Mouse (Mus musculus): ENCODE measurements around the gene Cwc25. TPM values are rescaled to one million over a fixed set of nuclear protein-coding genes. Genes with fewer than 3 reads are reported as not detected.
A peak's percentile ranks its signal among the peaks of the same experiment; 100 is the strongest.
"Not testable (repeated sequence)": the region's sequence is repeated elsewhere in the genome, so short reads cannot be mapped to it uniquely, and the experiment has no call there.

Gene Cwc25
- polyA plus RNA-seq, 1 experiment from 2014 or later: 23.3 TPM

- Histone ChIP-seq H3K4me1 (peaks cover 42% of the 10 kb centered on the region), H3K4me2 (no peak overlapping the region), H3K36me3 (0 out of 2 replicates have a peak, but pooled peaks cover 5% of the 10 kb centered on the region), H3K4me3 (no peak overlapping the region), H3K27me3 (no peaks in the 10 kb centered on the region), H3K27ac (no peak overlapping the region), H3K9ac (no peak overlapping the region), H3K9me3 (no peaks in the 10 kb centered on the region)
- no peak for ATAC-seq (ENCODE audit: insufficient number of reproducible peaks, insufficient read depth, low FRiP score, low TSS enrichment, low read depth)
- 84% methylated on average over 3 of the region's 3 CpGs for WGBS
Measured at GRCm38 (mm10) chr11:97739155-97739554, 27.2 kb downstream of the Cwc25 start.

- 0 out of 2 replicates have a peak, but pooled peaks cover 5% of the 10 kb centered on the region for H3K36me3 ChIP-seq
- no peak overlapping the region for H3K27ac ChIP-seq
- H3K27me3 ChIP-seq: no peaks in the 10 kb centered on the region
- H3K4me2 ChIP-seq: no peak overlapping the region
- 64% methylated on average over 6 of the region's 6 CpGs for WGBS
- no peaks in the 10 kb centered on the region for H3K9me3 ChIP-seq
- H3K9ac ChIP-seq: no peak overlapping the region
- ATAC-seq (ENCODE audit: insufficient number of reproducible peaks, insufficient read depth, low FRiP score, low TSS enrichment, low read depth): no peak
- no peak overlapping the region for H3K4me3 ChIP-seq
- peaks cover 46% of the 10 kb centered on the region for H3K4me1 ChIP-seq
Measured at GRCm38 (mm10) chr11:97738703-97739102, 27.7 kb downstream of the Cwc25 start.

DNA sequence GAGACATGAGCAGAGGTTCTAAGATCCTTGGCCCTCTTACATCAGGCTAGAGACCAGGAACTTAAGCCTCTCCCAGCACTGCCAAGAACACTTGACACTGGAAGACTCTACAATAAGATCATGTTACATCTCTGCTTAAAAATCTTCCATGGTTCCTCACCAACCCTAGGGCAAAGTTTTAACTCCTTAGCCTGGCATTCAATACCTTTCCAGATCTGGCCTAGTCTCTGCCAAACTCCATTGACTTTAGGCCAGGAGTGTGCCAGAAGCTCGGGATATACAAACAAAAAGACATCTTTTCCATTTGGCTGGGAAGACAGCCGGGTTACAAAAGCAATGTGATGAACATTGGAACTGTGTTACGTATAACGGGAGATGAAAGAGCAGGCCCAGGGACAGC, 28.8 kb downstream of the Cwc25 start:
- H3K9ac ChIP-seq: no peak overlapping the region
- H3K36me3 ChIP-seq: peaks cover 5% of the 10 kb centered on the region
- no peak overlapping the region for H3K4me2 ChIP-seq
- peaks cover 40% of the 10 kb centered on the region for H3K4me1 ChIP-seq
- H3K27ac ChIP-seq: peak overlapping the region; percentile 44; the same call in 1 of the 2 replicates
- no peak for ATAC-seq (ENCODE audit: insufficient number of reproducible peaks, insufficient read depth, low FRiP score, low TSS enrichment, low read depth)
- no peaks in the 10 kb centered on the region for H3K27me3 ChIP-seq
- no peaks in the 10 kb centered on the region for H3K9me3 ChIP-seq
- 41% methylated on average over 4 of the region's 4 CpGs for WGBS
- no peak overlapping the region for H3K4me3 ChIP-seq

DNA sequence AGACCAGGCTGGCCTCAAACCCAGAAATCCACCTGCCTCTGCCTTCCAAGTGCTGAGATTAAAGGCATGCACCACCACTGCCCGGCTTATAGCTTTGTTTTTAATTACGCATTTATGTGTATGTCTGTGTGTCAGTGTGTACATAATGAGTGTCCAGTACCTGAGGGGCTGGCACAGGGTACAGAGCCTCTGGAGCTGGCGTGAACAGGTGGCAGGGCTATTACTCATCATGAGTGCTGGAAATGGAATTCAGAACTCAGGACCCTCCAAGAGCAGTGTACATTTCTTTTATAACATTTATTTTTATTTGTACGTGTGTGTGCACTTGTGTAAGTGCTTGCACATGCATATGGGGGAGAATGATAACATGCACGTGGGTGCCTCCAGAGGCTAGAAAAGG, 29.7 kb downstream of the Cwc25 start:
- Histone ChIP-seq H3K9me3 (no peaks in the 10 kb centered on the region), H3K4me1 (peaks cover 33% of the 10 kb centered on the region), H3K4me3 (no peak overlapping the region), H3K27ac (no peak overlapping the region), H3K36me3 (peaks cover 14% of the 10 kb centered on the region), H3K9ac (no peak overlapping the region), H3K27me3 (no peaks in the 10 kb centered on the region), H3K4me2 (no peak overlapping the region)
- no peak for ATAC-seq (ENCODE audit: insufficient number of reproducible peaks, insufficient read depth, low FRiP score, low TSS enrichment, low read depth)
- 82% methylated on average over 5 of the region's 5 CpGs for WGBS

DNA sequence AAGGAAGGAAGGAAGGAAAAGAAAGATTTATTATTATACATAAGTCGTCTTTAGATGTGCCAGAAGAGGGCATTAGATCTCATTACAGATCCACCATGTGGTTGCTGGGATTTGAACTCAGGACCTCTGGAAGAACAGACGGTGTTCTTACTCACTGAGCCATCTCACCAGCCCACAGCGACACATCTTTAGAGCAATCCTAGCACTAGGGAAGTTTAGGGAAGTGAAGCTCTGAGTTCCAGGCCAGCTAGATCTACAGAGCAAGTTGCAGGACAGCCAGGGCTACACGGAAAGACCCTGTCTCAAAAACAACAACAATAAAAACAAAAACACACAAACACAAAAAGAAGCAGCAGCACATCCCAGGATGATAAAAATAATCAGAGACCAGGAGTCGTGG, 31.5 kb downstream of the Cwc25 start:
- ATAC-seq (ENCODE audit: insufficient number of reproducible peaks, insufficient read depth, low FRiP score, low TSS enrichment, low read depth); H3K9me3 ChIP-seq; H3K4me2 ChIP-seq; H3K9ac ChIP-seq; H3K27me3 ChIP-seq; H3K27ac ChIP-seq; H3K4me3 ChIP-seq: not testable (repeated sequence)
- peaks cover 25% of the 10 kb centered on the region for H3K4me1 ChIP-seq
- peaks cover 28% of the 10 kb centered on the region for H3K36me3 ChIP-seq
- 78% methylated on average over 5 of the region's 5 CpGs for WGBS

GRCm38 (mm10) chr11:97733689-97734088, 32.7 kb downstream of the Cwc25 start:
- Histone ChIP-seq H3K27me3 (no peaks in the 10 kb centered on the region), H3K9me3 (no peaks in the 10 kb centered on the region), H3K27ac (peak overlapping the region; percentile 51), H3K9ac (0 out of 2 replicates have a peak overlapping the region, but pooled peaks have one; percentile 32), H3K4me1 (peaks cover 21% of the 10 kb centered on the region), H3K4me3 (no peak overlapping the region), H3K36me3 (peaks cover 39% of the 10 kb centered on the region), H3K4me2 (peak overlapping the region; percentile 17; the same call in 1 of the 2 replicates)
- WGBS: 12% methylated on average over 10 of the region's 10 CpGs
- no peak for ATAC-seq (ENCODE audit: insufficient number of reproducible peaks, insufficient read depth, low FRiP score, low TSS enrichment, low read depth)

DNA sequence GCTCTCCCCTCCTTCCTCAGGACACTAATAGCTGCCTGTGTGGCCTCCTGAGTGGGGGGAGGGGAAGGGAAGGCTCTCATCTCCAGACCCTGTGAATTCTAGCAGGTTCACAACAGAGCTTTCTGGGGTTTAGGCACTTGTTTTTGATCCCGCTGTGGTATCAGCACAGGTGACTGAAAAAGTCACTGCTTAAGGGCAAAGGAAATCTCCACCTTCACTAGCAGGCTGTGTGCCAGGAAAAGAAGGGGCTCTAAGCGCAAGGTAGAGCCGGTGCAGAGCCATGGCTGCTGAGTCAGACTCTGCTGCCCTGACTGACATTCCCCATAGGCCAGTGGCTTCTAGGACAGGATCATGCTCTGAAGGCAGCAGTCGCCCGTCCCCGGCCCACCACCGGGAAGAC, 37.6 kb downstream of the Cwc25 start:
- WGBS: 73% methylated on average over 7 of the region's 7 CpGs
- ATAC-seq (ENCODE audit: insufficient number of reproducible peaks, insufficient read depth, low FRiP score, low TSS enrichment, low read depth): no peak
- Histone ChIP-seq H3K4me1 (peaks cover 5% of the 10 kb centered on the region), H3K27ac (no peak overlapping the region), H3K4me2 (no peak overlapping the region), H3K27me3 (no peaks in the 10 kb centered on the region), H3K36me3 (peaks cover 83% of the 10 kb centered on the region), H3K9me3 (no peaks in the 10 kb centered on the region), H3K9ac (0 out of 2 replicates have a peak overlapping the region, but pooled peaks have one; percentile 6), H3K4me3 (no peak overlapping the region)

DNA sequence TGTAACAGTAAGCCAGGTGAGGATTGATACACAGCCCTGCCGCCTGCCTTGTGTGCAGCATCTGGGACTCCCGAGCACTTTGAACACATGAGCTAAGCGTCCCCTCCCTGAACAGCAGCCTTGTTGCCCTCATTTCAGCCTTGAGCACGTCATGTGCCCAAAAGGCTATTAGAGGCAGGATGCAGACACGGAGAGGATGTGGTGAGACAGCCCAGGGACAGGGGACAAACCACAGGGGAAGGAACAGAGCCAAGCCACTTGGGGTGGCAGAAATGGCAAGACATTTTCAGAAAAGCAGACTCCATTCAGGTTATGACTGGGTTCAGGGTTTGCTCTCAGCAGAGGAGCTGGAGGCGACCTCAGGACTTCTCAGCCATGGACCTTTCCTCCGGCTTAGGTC, 38.0 kb downstream of the Cwc25 start:
- Histone ChIP-seq H3K27ac (no peak overlapping the region), H3K9ac (0 out of 2 replicates have a peak overlapping the region, but pooled peaks have one; percentile 6), H3K4me1 (peaks cover under 1% of the 10 kb centered on the region; the same call in 1 of the 2 replicates), H3K4me3 (no peak overlapping the region), H3K9me3 (no peaks in the 10 kb centered on the region), H3K36me3 (peaks cover 87% of the 10 kb centered on the region), H3K4me2 (no peak overlapping the region), H3K27me3 (no peaks in the 10 kb centered on the region)
- no peak for ATAC-seq (ENCODE audit: insufficient number of reproducible peaks, insufficient read depth, low FRiP score, low TSS enrichment, low read depth)
- WGBS: 67% methylated on average over 7 of the region's 7 CpGs

GRCm38 (mm10) chr11:97723709-97724108, 42.6 kb downstream of the Cwc25 start:
- H3K9me3 ChIP-seq: 0 out of 2 replicates have a peak, but pooled peaks cover 5% of the 10 kb centered on the region
- H3K9ac ChIP-seq: no peak overlapping the region
- no peak for ATAC-seq (ENCODE audit: insufficient number of reproducible peaks, insufficient read depth, low FRiP score, low TSS enrichment, low read depth)
- 84% methylated on average over 7 of the region's 7 CpGs for WGBS
- H3K4me3 ChIP-seq: no peak overlapping the region
- peaks cover 99% of the 10 kb centered on the region for H3K36me3 ChIP-seq
- H3K27ac ChIP-seq: no peak overlapping the region
- H3K27me3 ChIP-seq: no peaks in the 10 kb centered on the region
- H3K4me2 ChIP-seq: no peak overlapping the region
- H3K4me1 ChIP-seq: no peaks in the 10 kb centered on the region

DNA sequence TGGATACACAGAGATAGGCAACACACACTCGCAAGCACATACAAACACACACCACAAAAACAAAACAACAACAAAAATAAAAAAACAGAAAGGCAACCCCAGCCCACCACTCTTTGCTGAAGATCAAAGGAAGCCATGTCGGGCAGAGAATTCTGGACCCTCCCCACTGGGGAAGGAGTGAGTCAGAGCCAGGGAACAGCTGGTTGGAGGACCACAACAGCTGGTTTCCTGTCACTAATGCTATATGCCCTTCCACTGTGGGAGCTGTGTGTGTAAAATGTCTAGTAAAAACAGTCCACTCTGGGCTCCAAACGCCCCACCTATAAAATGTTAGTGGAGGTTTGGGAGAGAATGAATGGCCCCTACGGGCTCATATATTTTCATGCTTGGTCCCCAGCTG, 45.0 kb downstream of the Cwc25 start:
- Histone ChIP-seq H3K4me1 (no peaks in the 10 kb centered on the region), H3K9me3 (0 out of 2 replicates have a peak, but pooled peaks cover 5% of the 10 kb centered on the region), H3K27ac (no peak overlapping the region), H3K36me3 (peaks cover 98% of the 10 kb centered on the region), H3K4me2 (no peak overlapping the region), H3K4me3 (no peak overlapping the region), H3K9ac (no peak overlapping the region), H3K27me3 (no peaks in the 10 kb centered on the region)
- no peak for ATAC-seq (ENCODE audit: insufficient number of reproducible peaks, insufficient read depth, low FRiP score, low TSS enrichment, low read depth)
- 93% methylated on average over 4 of the region's 4 CpGs for WGBS

- WGBS: 89% methylated on average over 4 of the region's 4 CpGs
- Histone ChIP-seq H3K36me3 (peaks cover 90% of the 10 kb centered on the region), H3K9ac (no peak overlapping the region), H3K4me1 (no peaks in the 10 kb centered on the region), H3K27me3 (no peaks in the 10 kb centered on the region), H3K4me3 (no peak overlapping the region), H3K9me3 (0 out of 2 replicates have a peak, but pooled peaks cover 9% of the 10 kb centered on the region), H3K4me2 (no peak overlapping the region), H3K27ac (no peak overlapping the region)
- ATAC-seq (ENCODE audit: insufficient number of reproducible peaks, insufficient read depth, low FRiP score, low TSS enrichment, low read depth): no peak
Measured at GRCm38 (mm10) chr11:97719041-97719440, 47.3 kb downstream of the Cwc25 start.

- Histone ChIP-seq H3K4me3 (no peak overlapping the region), H3K36me3 (peaks cover 90% of the 10 kb centered on the region), H3K27ac (no peak overlapping the region), H3K4me1 (no peaks in the 10 kb centered on the region), H3K27me3 (no peaks in the 10 kb centered on the region), H3K4me2 (no peak overlapping the region), H3K9ac (no peak overlapping the region), H3K9me3 (0 out of 2 replicates have a peak, but pooled peaks cover 9% of the 10 kb centered on the region)
- 81% methylated on average over 15 of the region's 15 CpGs for WGBS
- no peak for ATAC-seq (ENCODE audit: insufficient number of reproducible peaks, insufficient read depth, low FRiP score, low TSS enrichment, low read depth)
Measured at GRCm38 (mm10) chr11:97718281-97718860, 48.0 kb downstream of the Cwc25 start.

Measured in embryonic facial prominence, embryonic 13.5 days (tissue).